Mouse (Mus musculus) liver, adult 2 months (tissue): ENCODE data around the gene 4930539E08Rik.

Source experiments
- CTCF ChIP-seq: fragments of 200-500 bp; IDR thresholded peaks from 2 replicates; pipeline ENCODE4 v1.5.1; 2011; ENCODE audit warnings: low read depth, low read length, control low read depth
- POLR2A ChIP-seq: fragments of 200-500 bp; IDR thresholded peaks from 2 replicates; pipeline ENCODE4 v1.6.1; 2011; ENCODE audit warnings: low read length, control low read depth; ENCODE audit not compliant: insufficient read depth; ENCODE audit errors: extremely low read depth

GRCm38 (mm10) chr17:28896095-28896780 is 18.9 kb downstream of the 4930539E08Rik start:
- no peak for TF ChIP-seq POLR2A
- peak; percentile 43; the same call in 1 of the 2 replicates for TF ChIP-seq CTCF
